Mouse (Mus musculus): Measurements from ENCODE around the gene Dnajb11.

Gene Dnajb11

GRCm38 (mm10) chr16:22922433-22922832, 64.8 kb downstream of the Dnajb11 start:
- no peak for DNase-seq (ENCODE audit: low read depth, low spot score)

Measured in mesoderm, embryonic 11.5 days (tissue).